Mouse (Mus musculus): ENCODE data around the gene Piwil1. TPM values are rescaled to one million over a fixed set of nuclear protein-coding genes. Genes with fewer than 3 reads are reported as not detected.
"Not testable (repeated sequence)": the region's sequence is repeated elsewhere in the genome, so short reads cannot be mapped to it uniquely, and the experiment has no call there.

Piwil1 gene
- total RNA-seq, 2 experiments from 2014 or later, result not detected

- DNase-seq, result no peak
These were observed 9.5 kb downstream of the Piwil1 start for GRCm38 (mm10) chr5:128711847-128712246.

- no peak for DNase-seq
These were observed 12.8 kb downstream of the Piwil1 start for GRCm38 (mm10) chr5:128715171-128715570.

GRCm38 (mm10) chr5:128720461-128720860 is 18.1 kb downstream of the Piwil1 start:
- DNase-seq, result not testable (repeated sequence)

- no peak for DNase-seq
These were observed 27.0 kb downstream of the Piwil1 start for GRCm38 (mm10) chr5:128729341-128729740.

- peak; percentile 26 to 58 for DNase-seq
These were observed 28.3 kb downstream of the Piwil1 start for GRCm38 (mm10) chr5:128730634-128731033.

- no peak for DNase-seq
These were observed 30.2 kb downstream of the Piwil1 start for GRCm38 (mm10) chr5:128732416-128733014.

- peak; percentile 43 to 46 for DNase-seq
These were observed 31.6 kb downstream of the Piwil1 start for GRCm38 (mm10) chr5:128733955-128734354.

- DNase-seq, result no peak
These were observed 33.6 kb downstream of the Piwil1 start for GRCm38 (mm10) chr5:128735921-128736320.

- no peak for DNase-seq
These were observed 37.0 kb downstream of the Piwil1 start for GRCm38 (mm10) chr5:128739168-128739837.

GRCm38 (mm10) chr5:128739838-128740171 is 37.5 kb downstream of the Piwil1 start:
- no peak for DNase-seq

GRCm38 (mm10) chr5:128744351-128744750 is 42.0 kb downstream of the Piwil1 start:
- DNase-seq, result no peak

- DNase-seq, result no peak
These were observed 42.9 kb downstream of the Piwil1 start for GRCm38 (mm10) chr5:128745206-128745605.

GRCm38 (mm10) chr5:128746261-128746660 is 43.9 kb downstream of the Piwil1 start:
- no peak for DNase-seq

- no peak for DNase-seq
These were observed 58.8 kb downstream of the Piwil1 start for GRCm38 (mm10) chr5:128761118-128761517.

GRCm38 (mm10) chr5:128769026-128769631 is 66.8 kb downstream of the Piwil1 start:
- no peak for DNase-seq

- no peak for DNase-seq
These were observed 74.1 kb downstream of the Piwil1 start for GRCm38 (mm10) chr5:128776386-128776785.

GRCm38 (mm10) chr5:128781621-128782020 is 79.3 kb downstream of the Piwil1 start:
- DNase-seq, result no peak

GRCm38 (mm10) chr5:128800592-128800991 is 98.3 kb downstream of the Piwil1 start:
- no peak for DNase-seq

Other genes with a start within 250 kb of the Piwil1 start
- under 1 TPM; 0.86 to 0.92 TPM for gene Fzd10, start 101.7 kb upstream of the Piwil1 start, total RNA-seq (2021)